Mouse (Mus musculus) neural tube, embryonic 11.5 days (tissue): Measurements from ENCODE around the gene Smad9. TPM values are rescaled to one million over a fixed set of nuclear protein-coding genes. Genes with fewer than 3 reads are reported as not detected.

ENCODE experiments used
- ATAC-seq: fragments of 200-750 bp; cut with Nextera tagmentation; 2 replicates; pipeline ENCODE4 v1.8.0; 2017; ENCODE audit warnings: moderate number of reproducible peaks, mild to moderate bottlenecking, moderate TSS enrichment, moderate library complexity; ENCODE audit not compliant: insufficient read depth, low FRiP score, low TSS enrichment
- DNase-seq: peaks from one replicate; pipeline ENCODE4 v3.0.0-alpha.2; 2015; ENCODE audit warnings: low spot score
- H3K27ac ChIP-seq: fragments of 300-500 bp; sonication (generic); 2 replicates; pipeline ENCODE4 v1.5.1; 2014; ENCODE audit warnings: low read depth, mild to moderate bottlenecking, low read length
- H3K27me3 ChIP-seq: fragments of 300-500 bp; sonication (generic); 2 replicates; pipeline ENCODE4 v1.6.1; 2014; ENCODE audit warnings: mild to moderate bottlenecking, low read length, mixed read lengths; ENCODE audit not compliant: control insufficient read depth, insufficient read depth
- H3K36me3 ChIP-seq: fragments of 300-500 bp; sonication (generic); 2 replicates; pipeline ENCODE4 v1.6.1; 2014; ENCODE audit warnings: mild to moderate bottlenecking, low read length, moderate library complexity, mixed read lengths; ENCODE audit not compliant: control insufficient read depth, insufficient read depth
- H3K4me1 ChIP-seq: fragments of 300-500 bp; sonication (generic); 2 replicates; pipeline ENCODE4 v1.6.1; 2014; ENCODE audit warnings: low read length, mixed read lengths; ENCODE audit not compliant: control insufficient read depth, insufficient read depth
- H3K4me2 ChIP-seq: fragments of 300-500 bp; sonication (generic); 2 replicates; pipeline ENCODE4 v1.6.1; 2014; ENCODE audit warnings: low read depth, mild to moderate bottlenecking, moderate library complexity
- H3K4me3 ChIP-seq: fragments of 300-500 bp; sonication (generic); 2 replicates; pipeline ENCODE4 v1.5.1; 2014; ENCODE audit warnings: low read depth, low read length
- H3K9ac ChIP-seq: fragments of 300-500 bp; sonication (generic); 2 replicates; pipeline ENCODE4 v1.6.1; 2014; ENCODE audit warnings: mild to moderate bottlenecking, low read length
- H3K9me3 ChIP-seq: fragments of 300-500 bp; sonication (generic); 2 replicates; pipeline ENCODE4 v1.6.1; 2016; ENCODE audit warnings: low read length; ENCODE audit not compliant: control insufficient read depth
- WGBS: fragments of 180-500 bp; shearing (Covaris S2); extraction: QIAGEN DNeasy Blood & Tissue Kit; methylation state at CpG from one replicate; pipeline ENCODE4 v1.1.7; 2014; 5-methylcytosine and 5-hydroxymethylcytosine counted together
- polyA plus RNA-seq: library from polyadenylated mRNA; unstranded; fragments of >200 nt; fragmentation: Nextera tagmentation; extraction: Ambion mirVana; gene quantifications from 2 replicates; pipeline ENCODE4 v1.2.1, GENCODE M21; 2014

Gene Smad9
- polyA plus RNA-seq, 1 experiment from 2014 or later: 0.57 TPM

- H3K4me3 ChIP-seq: no peak overlapping the region
- ATAC-seq (no peak), DNase-seq (no peak)
- no peaks in the 10 kb centered on the region for H3K9me3 ChIP-seq
- H3K36me3 ChIP-seq: peaks cover 14% of the 10 kb centered on the region
- WGBS: 97% methylated on average over 11 of the region's 11 CpGs
- H3K27me3 ChIP-seq: no peaks in the 10 kb centered on the region
- H3K4me1 ChIP-seq: no peaks in the 10 kb centered on the region
- no peak overlapping the region for H3K27ac ChIP-seq
- no peak overlapping the region for H3K4me2 ChIP-seq
- H3K9ac ChIP-seq: no peak overlapping the region
Observed at GRCm38 (mm10) chr3:54741965-54742364, 13.4 kb upstream of the Smad9 start.

- ATAC-seq: no peak
- Histone ChIP-seq H3K27me3 (no peaks in the 10 kb centered on the region), H3K27ac (no peak overlapping the region), H3K9ac (no peak overlapping the region), H3K9me3 (no peaks in the 10 kb centered on the region), H3K36me3 (peaks cover 29% of the 10 kb centered on the region), H3K4me1 (no peaks in the 10 kb centered on the region), H3K4me2 (no peak overlapping the region), H3K4me3 (no peak overlapping the region)
- 74% methylated on average over 5 of the region's 5 CpGs for WGBS
- no peak for DNase-seq
Observed at GRCm38 (mm10) chr3:54745799-54746198, 9.6 kb upstream of the Smad9 start.

DNA sequence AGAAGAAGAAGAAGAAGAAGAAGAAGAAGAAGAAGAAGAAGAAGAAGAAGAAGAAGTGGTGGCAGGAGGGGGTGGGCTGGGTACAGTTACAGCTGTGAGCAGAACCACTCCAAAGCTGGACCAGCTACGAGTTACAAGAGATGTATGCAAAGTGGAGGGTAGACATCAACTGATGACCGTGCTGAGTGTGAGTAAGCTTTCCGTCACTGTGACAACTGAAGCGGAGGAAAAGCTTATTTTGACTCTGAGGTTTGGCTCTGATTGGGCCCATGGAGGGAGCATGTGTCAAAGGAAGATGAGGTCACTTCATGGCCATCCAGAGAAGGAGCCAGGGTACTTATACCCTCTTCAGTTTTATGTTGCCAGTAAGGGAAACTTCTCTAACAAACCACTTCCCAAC lies 2.0 kb upstream of the Smad9 start:
- Histone ChIP-seq H3K9me3 (no peaks in the 10 kb centered on the region), H3K4me1 (peaks cover 5% of the 10 kb centered on the region; the same call in 1 of the 2 replicates), H3K9ac (no peak overlapping the region), H3K4me3 (no peak overlapping the region), H3K4me2 (no peak overlapping the region), H3K27me3 (peaks cover 15% of the 10 kb centered on the region; the same call in 1 of the 2 replicates), H3K36me3 (peaks cover 6% of the 10 kb centered on the region; the same call in 1 of the 2 replicates), H3K27ac (no peak overlapping the region)
- ATAC-seq: no peak
- no peak for DNase-seq
- WGBS: 82% methylated on average over 4 of the region's 4 CpGs

DNA sequence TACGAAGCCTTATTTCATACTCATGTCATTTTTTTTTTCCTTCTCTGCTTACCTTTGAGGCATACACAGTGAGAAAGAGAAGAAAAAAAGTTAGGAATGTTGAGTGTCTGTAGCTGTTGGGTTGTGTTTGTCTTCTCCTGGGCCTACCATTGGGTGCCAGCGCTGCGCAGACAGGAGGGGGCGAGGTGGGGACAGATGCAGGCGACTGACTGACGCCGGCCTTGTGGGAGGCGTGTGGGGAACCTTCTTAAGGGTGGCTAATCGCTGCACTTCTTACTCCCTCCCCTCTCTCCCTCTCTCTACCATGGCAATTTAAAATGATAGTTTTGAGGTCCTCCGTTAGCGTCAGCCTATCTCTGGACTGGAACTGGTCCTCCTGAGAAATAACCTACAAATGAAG lies 676 bp downstream of the Smad9 start:
- WGBS: 2% methylated on average over 11 of the region's 11 CpGs
- H3K27me3 ChIP-seq: peaks cover 15% of the 10 kb centered on the region; the same call in 1 of the 2 replicates
- H3K4me2 ChIP-seq: peak overlapping the region; percentile 100
- H3K9ac ChIP-seq: peak overlapping the region; percentile 47; the same call in 1 of the 2 replicates
- no peak for DNase-seq
- peak overlapping the region; percentile 59 for H3K4me3 ChIP-seq
- no peak; the same call in 1 of the 2 replicates for ATAC-seq
- H3K36me3 ChIP-seq: no peaks in the 10 kb centered on the region
- H3K9me3 ChIP-seq: no peaks in the 10 kb centered on the region
- no peak overlapping the region for H3K27ac ChIP-seq
- H3K4me1 ChIP-seq: peaks cover 5% of the 10 kb centered on the region; the same call in 1 of the 2 replicates

DNA sequence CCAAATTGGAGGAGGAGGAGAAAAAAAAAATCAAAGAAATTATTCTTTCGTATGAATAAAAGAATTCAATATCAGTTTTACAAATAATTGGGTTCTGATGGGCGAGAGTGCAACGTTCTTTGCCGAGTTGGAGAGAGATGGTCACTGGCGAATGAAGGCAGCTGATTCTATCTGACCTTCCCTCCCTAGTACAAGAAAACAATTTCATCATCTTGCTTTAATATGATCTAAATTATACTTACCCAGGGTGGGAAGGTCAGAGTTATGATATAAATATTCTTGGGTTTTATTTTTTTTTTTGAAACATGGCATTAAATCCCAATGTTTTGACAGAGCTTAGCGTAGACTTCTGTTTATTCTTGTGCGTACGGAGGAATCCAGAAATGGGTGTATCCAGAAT lies 2.1 kb downstream of the Smad9 start:
- Histone ChIP-seq H3K9me3 (no peaks in the 10 kb centered on the region), H3K4me1 (peaks cover 5% of the 10 kb centered on the region; the same call in 1 of the 2 replicates), H3K4me3 (no peak overlapping the region), H3K36me3 (no peaks in the 10 kb centered on the region), H3K4me2 (no peak overlapping the region), H3K27me3 (peaks cover 15% of the 10 kb centered on the region; the same call in 1 of the 2 replicates), H3K27ac (no peak overlapping the region), H3K9ac (no peak overlapping the region)
- 87% methylated on average over 8 of the region's 8 CpGs for WGBS
- ATAC-seq: no peak
- DNase-seq: no peak

DNA sequence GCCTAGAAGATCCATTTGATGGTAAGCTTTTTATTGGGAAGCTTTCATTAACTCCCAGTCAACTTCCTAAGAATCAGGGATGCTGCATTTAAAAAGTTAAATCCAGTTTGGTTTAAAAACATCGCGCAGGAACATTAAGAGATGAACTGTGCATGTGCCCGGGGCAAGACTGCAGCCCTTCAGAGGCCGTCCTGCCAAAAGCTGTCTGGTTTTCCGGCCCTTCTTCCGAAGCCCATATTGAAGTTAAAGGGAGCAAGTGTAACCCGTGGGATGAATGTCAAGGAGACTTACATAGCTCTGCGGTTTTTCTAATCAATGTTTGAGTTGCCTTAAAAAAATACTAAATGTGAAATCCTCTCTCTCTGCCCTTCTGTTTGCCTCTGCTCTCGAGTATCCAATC lies 3.8 kb downstream of the Smad9 start:
- Histone ChIP-seq H3K4me3 (no peak overlapping the region), H3K9me3 (no peaks in the 10 kb centered on the region), H3K4me1 (peaks cover 5% of the 10 kb centered on the region; the same call in 1 of the 2 replicates), H3K36me3 (no peaks in the 10 kb centered on the region), H3K9ac (no peak overlapping the region), H3K27me3 (peaks cover 15% of the 10 kb centered on the region; the same call in 1 of the 2 replicates), H3K27ac (no peak overlapping the region), H3K4me2 (no peak overlapping the region)
- ATAC-seq (no peak), DNase-seq (no peak)
- 84% methylated on average over 9 of the region's 9 CpGs for WGBS

DNA sequence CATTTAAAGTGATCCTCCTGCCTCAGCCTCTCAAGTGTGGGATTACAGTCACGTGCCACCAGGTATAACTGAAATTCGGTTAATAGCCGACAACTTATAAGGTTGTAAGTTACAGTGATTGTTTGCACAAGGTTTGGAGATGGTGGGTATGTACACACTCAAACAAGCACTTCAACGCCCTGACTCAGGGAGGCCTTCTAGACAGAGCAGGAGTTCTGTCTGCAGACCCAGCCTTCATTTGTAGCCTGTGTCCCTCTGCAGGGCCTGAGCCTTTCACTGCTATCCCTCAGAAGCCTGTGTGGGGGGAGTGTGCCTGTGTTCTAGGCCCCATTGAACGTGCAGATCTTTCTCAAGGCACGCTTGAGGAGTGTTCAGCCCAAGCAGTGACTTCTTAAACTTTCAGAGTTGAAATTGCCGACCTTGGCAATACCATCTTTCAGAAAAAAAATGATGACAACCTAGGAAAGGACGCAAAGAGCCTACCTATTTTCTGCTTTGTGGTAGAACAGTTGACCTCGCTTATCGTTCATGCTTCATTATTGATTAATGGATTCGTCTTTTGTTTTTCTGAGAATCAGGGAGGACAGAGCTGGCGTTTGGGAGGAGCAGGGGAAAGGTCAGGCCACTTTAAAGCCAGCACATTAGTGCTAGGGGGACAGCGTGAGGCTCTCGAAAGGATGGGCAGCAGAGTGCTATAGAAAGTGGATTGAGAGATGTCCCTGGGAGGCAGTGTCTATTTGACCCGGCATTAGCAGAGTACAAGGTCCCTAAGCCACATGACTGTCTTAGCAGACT lies 5.1 kb downstream of the Smad9 start:
- Histone ChIP-seq H3K4me1 (peaks cover 5% of the 10 kb centered on the region; the same call in 1 of the 2 replicates), H3K27me3 (peaks cover 8% of the 10 kb centered on the region; the same call in 1 of the 2 replicates), H3K4me2 (no peak overlapping the region), H3K9me3 (no peaks in the 10 kb centered on the region), H3K36me3 (no peaks in the 10 kb centered on the region), H3K4me3 (no peak overlapping the region), H3K9ac (no peak overlapping the region), H3K27ac (no peak overlapping the region)
- ATAC-seq (no peak), DNase-seq (no peak)
- WGBS: 61% methylated on average over 15 of the region's 15 CpGs

DNA sequence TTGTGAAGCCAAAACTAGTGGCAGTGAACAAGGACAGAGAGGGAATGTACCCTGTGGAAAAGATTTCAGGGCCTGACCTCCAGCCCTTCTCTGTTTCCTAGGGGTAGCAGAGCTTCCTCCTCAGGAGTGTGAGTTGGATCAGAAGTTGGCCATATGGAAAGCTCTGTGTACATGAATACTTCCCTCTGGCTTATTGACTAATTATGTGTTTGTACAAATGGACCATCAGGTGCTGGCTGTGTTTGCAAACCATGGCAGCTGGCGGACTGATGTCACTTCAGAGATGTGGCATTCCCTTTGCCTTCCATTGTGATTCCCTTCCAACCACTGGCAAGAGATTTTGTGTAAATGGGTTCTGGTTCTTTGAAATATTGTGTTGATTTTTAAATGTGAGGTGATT lies 5.9 kb downstream of the Smad9 start:
- no peak overlapping the region for H3K27ac ChIP-seq
- H3K36me3 ChIP-seq: no peaks in the 10 kb centered on the region
- H3K9me3 ChIP-seq: no peaks in the 10 kb centered on the region
- ATAC-seq (no peak), DNase-seq (no peak)
- WGBS: 80% methylated on average over 1 of the region's 1 CpGs
- no peak overlapping the region for H3K4me2 ChIP-seq
- H3K4me1 ChIP-seq: peaks cover 2% of the 10 kb centered on the region; the same call in 1 of the 2 replicates
- no peak overlapping the region for H3K9ac ChIP-seq
- no peak overlapping the region for H3K4me3 ChIP-seq
- 0 out of 2 replicates have a peak, but pooled peaks cover 2% of the 10 kb centered on the region for H3K27me3 ChIP-seq

- ATAC-seq (no peak), DNase-seq (no peak)
- no peak overlapping the region for H3K9ac ChIP-seq
- no peaks in the 10 kb centered on the region for H3K4me1 ChIP-seq
- H3K4me3 ChIP-seq: no peak overlapping the region
- H3K27ac ChIP-seq: no peak overlapping the region
- no peaks in the 10 kb centered on the region for H3K36me3 ChIP-seq
- H3K9me3 ChIP-seq: no peaks in the 10 kb centered on the region
- 71% methylated on average over 18 of the region's 18 CpGs for WGBS
- H3K27me3 ChIP-seq: no peaks in the 10 kb centered on the region
- no peak overlapping the region for H3K4me2 ChIP-seq
Observed at GRCm38 (mm10) chr3:54764418-54764817, 9.0 kb downstream of the Smad9 start.
